Mouse (Mus musculus): ENCODE data around the gene Ifngr2. TPM values are rescaled to one million over a fixed set of nuclear protein-coding genes. Genes with fewer than 3 reads are reported as not detected.

Gene Ifngr2
- polyA plus RNA-seq, 1 experiment from 2014 or later, result 118 TPM

DNA sequence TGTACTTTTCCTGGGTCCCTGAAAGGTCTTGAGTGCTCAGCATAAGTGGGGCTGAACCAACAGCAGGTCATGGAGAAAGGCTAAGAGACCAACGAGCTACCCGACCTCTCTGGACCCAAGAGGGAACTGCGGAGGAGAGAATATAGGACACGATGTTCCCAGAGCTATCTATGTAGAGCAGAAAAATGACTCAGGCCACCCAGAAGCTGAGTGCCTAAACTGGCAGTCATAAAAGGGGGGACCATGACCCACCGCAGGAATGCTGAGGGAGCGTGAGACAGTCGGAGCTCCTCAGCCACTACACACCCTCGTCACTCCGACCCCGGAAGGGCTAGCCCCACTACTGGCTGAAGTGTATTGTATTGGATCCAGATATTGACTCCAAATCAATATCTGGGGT, 22.1 kb downstream of the Ifngr2 start:
- 89% methylated on average over 10 of the region's 10 CpGs for WGBS
- no peaks in the 10 kb centered on the region for H3K9me3 ChIP-seq (ENCODE audit: control insufficient read depth, low read length)
- H3K27me3 ChIP-seq (replicated peaks; ENCODE audit: control insufficient read depth, insufficient read depth, low read length), result no peaks in the 10 kb centered on the region
- no peak overlapping the region for H3K27ac ChIP-seq (ENCODE audit: low read length)
- ATAC-seq, result no peak
- no peak overlapping the region for H3K9ac ChIP-seq (replicated peaks; ENCODE audit: low read depth, low read length)
- H3K4me2 ChIP-seq (ENCODE audit: low read length), result no peak overlapping the region
- no peaks in the 10 kb centered on the region for H3K4me1 ChIP-seq (replicated peaks; ENCODE audit: control insufficient read depth, insufficient read depth, low read length)
- H3K4me3 ChIP-seq (replicated peaks; ENCODE audit: low read length), result no peak overlapping the region
- no peaks in the 10 kb centered on the region for H3K36me3 ChIP-seq (ENCODE audit: control insufficient read depth, insufficient read depth)

DNA sequence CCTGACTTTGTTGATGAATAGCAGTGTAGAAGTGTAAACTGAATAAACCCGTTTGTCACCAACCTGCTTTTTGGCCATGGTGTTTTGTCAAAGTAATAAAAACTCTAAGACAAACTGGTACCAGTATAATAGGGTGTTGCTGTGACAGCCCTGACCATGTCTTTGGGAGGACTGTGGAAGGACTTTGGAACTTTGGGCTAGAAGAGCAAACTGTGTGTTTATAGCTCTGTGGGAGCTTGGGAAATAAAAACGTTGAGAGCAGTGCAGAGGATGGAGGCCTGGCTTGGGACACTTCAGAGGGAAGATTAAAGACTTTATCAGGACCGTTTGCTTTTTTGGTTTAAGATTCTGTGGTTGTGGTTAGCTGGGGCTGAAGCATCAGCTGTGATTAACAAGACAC, 24.2 kb downstream of the Ifngr2 start:
- no peaks in the 10 kb centered on the region for H3K36me3 ChIP-seq (ENCODE audit: control insufficient read depth, insufficient read depth)
- H3K9ac ChIP-seq (replicated peaks; ENCODE audit: low read depth, low read length), result no peak overlapping the region
- WGBS, result 72% methylated on average over 3 of the region's 3 CpGs
- no peaks in the 10 kb centered on the region for H3K4me1 ChIP-seq (replicated peaks; ENCODE audit: control insufficient read depth, insufficient read depth, low read length)
- no peak overlapping the region for H3K4me2 ChIP-seq (ENCODE audit: low read length)
- no peak for ATAC-seq
- H3K9me3 ChIP-seq (ENCODE audit: control insufficient read depth, low read length), result no peaks in the 10 kb centered on the region
- H3K4me3 ChIP-seq (replicated peaks; ENCODE audit: low read length), result no peak overlapping the region
- no peak overlapping the region for H3K27ac ChIP-seq (ENCODE audit: low read length)
- no peaks in the 10 kb centered on the region for H3K27me3 ChIP-seq (replicated peaks; ENCODE audit: control insufficient read depth, insufficient read depth, low read length)

DNA sequence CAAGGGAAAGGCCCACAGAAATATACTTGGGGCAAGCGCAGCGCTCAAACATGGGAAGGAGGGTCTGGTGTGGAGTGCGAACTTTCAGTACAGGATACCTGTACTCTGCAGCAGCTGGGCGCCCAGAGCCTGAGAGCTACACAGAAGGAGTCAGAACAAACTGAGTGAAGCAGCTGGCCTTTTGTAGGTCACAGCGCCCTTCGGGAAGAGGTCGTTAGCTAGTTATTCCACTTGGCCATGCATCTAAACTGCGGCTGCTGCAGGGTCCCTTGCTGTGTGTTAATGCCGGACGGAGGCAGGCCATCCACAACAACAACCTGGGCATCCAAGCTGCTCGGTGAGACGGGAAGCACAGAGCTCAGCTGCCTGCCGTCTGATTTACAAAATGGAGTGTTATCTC, 28.3 kb downstream of the Ifngr2 start:
- ATAC-seq, result no peak
- peaks cover 12% of the 10 kb centered on the region for H3K4me1 ChIP-seq (replicated peaks; ENCODE audit: control insufficient read depth, insufficient read depth, low read length)
- WGBS, result 51% methylated on average over 13 of the region's 13 CpGs

DNA sequence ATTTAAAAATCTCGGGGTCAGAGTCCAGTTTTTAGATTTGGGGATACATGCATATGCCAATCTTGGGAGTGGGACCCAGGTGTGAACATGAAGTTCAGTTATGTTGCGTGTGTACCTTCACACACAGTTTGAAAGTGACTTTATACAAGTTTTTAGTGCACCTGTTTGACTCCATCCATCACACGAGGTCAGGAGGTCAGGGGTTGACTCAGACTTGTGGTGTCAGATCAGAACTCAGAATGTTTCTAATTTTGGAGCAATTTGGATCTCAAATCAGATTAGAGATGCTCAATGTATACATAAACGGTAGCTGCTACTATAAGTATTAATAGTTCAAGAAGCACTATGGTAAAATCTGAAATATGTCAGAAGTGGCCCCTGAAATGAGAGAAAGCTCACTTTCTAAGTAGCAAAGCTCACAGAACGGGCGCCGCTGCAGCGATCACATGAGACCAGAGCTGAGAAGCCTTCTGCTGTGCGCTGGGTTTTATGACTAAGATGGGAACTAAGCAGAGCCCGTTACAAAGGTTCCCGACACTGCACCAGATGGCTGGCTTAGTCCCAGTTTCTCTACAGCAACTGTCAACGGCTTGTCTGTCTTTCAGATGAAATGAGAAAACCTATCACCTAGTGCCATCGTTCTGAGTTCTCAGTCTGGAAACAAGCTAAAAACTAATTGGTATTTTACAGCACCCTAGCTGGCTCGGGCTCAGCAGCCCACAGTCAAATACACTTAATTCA, 32.3 kb downstream of the Ifngr2 start:
- H3K9me3 ChIP-seq (ENCODE audit: control insufficient read depth, low read length), result no peaks in the 10 kb centered on the region
- ATAC-seq, result peak; percentile 95
- H3K36me3 ChIP-seq (ENCODE audit: control insufficient read depth, insufficient read depth), result no peaks in the 10 kb centered on the region
- peaks cover 14% of the 10 kb centered on the region for H3K4me1 ChIP-seq (replicated peaks; ENCODE audit: control insufficient read depth, insufficient read depth, low read length)
- H3K27ac ChIP-seq (ENCODE audit: low read length), result peak overlapping the region; percentile 81
- no peak overlapping the region for H3K9ac ChIP-seq (replicated peaks; ENCODE audit: low read depth, low read length)
- 61% methylated on average over 14 of the region's 14 CpGs for WGBS
- no peak overlapping the region for H3K4me2 ChIP-seq (ENCODE audit: low read length)
- H3K27me3 ChIP-seq (replicated peaks; ENCODE audit: control insufficient read depth, insufficient read depth, low read length), result no peaks in the 10 kb centered on the region
- H3K4me3 ChIP-seq (replicated peaks; ENCODE audit: low read length), result no peak overlapping the region

More for the DNA sequence above, 28.3 kb downstream of the Ifngr2 start:
- H3K27ac ChIP-seq (ENCODE audit: low read length), result no peak overlapping the region
- no peaks in the 10 kb centered on the region for H3K27me3 ChIP-seq (replicated peaks; ENCODE audit: control insufficient read depth, insufficient read depth, low read length)
- no peaks in the 10 kb centered on the region for H3K9me3 ChIP-seq (ENCODE audit: control insufficient read depth, low read length)
- H3K36me3 ChIP-seq (ENCODE audit: control insufficient read depth, insufficient read depth), result no peaks in the 10 kb centered on the region
- no peak overlapping the region for H3K4me2 ChIP-seq (ENCODE audit: low read length)
- no peak overlapping the region for H3K4me3 ChIP-seq (replicated peaks; ENCODE audit: low read length)
- H3K9ac ChIP-seq (replicated peaks; ENCODE audit: low read depth, low read length), result no peak overlapping the region

DNA sequence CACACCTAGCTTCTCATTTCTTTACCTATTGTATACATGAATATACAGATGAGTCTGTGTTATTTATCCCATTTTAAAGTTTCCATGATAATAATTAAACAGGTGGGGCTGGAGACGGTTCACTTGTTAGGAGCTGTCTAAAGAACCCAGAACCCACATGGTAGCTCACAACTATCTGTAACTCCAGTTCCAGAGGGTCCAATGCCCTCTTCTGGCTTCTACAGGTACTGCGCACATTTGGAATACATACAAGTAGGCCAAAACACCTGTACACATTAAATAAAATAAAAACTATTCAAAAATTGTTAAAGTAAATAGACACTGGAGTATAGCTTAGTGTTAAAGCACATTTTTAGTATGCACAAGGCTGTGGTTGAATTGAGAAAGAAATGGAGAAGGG, 35.4 kb downstream of the Ifngr2 start:
- no peak overlapping the region for H3K4me3 ChIP-seq (replicated peaks; ENCODE audit: low read length)
- peaks cover 4% of the 10 kb centered on the region; the same call in 1 of the 2 replicates for H3K36me3 ChIP-seq (ENCODE audit: control insufficient read depth, insufficient read depth)
- no peaks in the 10 kb centered on the region for H3K9me3 ChIP-seq (ENCODE audit: control insufficient read depth, low read length)
- H3K4me2 ChIP-seq (ENCODE audit: low read length), result no peak overlapping the region
- H3K9ac ChIP-seq (replicated peaks; ENCODE audit: low read depth, low read length), result no peak overlapping the region
- no peak overlapping the region for H3K27ac ChIP-seq (ENCODE audit: low read length)
- H3K4me1 ChIP-seq (replicated peaks; ENCODE audit: control insufficient read depth, insufficient read depth, low read length), result peaks cover 14% of the 10 kb centered on the region
- no peaks in the 10 kb centered on the region for H3K27me3 ChIP-seq (replicated peaks; ENCODE audit: control insufficient read depth, insufficient read depth, low read length)
- WGBS, result 63% methylated on average over 2 of the region's 2 CpGs
- no peak for ATAC-seq

DNA sequence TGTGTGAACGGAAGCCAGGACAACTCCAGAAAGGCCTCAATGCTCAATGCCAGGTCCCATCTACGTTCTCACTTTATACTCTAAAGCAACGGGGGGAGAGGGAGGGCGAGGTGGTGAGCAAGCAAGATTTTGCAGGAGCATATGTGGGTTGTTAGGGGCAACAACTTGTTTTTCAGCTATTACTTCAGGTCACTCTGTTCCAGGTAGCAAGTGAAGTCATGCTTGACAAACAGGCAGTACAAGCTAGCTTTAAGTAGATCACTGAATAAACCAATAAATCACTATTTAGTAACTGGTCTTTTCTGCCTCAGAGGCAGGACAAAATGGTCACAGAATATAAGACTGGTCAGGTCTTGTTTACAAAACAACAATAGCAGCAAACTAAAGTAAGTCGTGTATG, 38.7 kb downstream of the Ifngr2 start:
- 82% methylated on average over 5 of the region's 5 CpGs for WGBS
- Histone ChIP-seq H3K36me3 (ENCODE audit: control insufficient read depth, insufficient read depth) (peaks cover 4% of the 10 kb centered on the region; the same call in 1 of the 2 replicates), H3K4me3 (replicated peaks; ENCODE audit: low read length) (no peak overlapping the region), H3K27me3 (replicated peaks; ENCODE audit: control insufficient read depth, insufficient read depth, low read length) (no peaks in the 10 kb centered on the region), H3K9me3 (ENCODE audit: control insufficient read depth, low read length) (no peaks in the 10 kb centered on the region), H3K4me2 (ENCODE audit: low read length) (no peak overlapping the region), H3K27ac (ENCODE audit: low read length) (no peak overlapping the region), H3K4me1 (replicated peaks; ENCODE audit: control insufficient read depth, insufficient read depth, low read length) (0 out of 2 replicates have a peak, but pooled peaks cover 4% of the 10 kb centered on the region), H3K9ac (replicated peaks; ENCODE audit: low read depth, low read length) (no peak overlapping the region)
- ATAC-seq, result no peak

DNA sequence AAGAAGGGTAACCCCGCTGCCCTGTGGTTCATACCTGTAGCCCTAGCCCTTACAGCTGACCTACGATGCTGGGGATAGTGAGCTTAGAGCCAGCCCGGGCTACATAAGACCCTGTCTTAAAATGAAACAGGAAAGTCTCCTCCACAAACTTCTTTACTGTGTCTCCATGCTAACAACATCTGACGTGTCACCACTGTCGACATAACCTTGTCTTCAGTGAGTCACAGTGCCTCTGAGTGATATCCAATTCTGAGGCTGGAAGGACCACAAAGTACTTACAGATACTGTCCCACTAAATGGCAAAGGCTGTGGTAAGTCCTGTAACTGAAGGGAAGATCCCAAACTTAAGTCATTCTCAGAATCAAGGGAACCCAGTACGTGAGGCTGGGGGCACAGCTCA, 39.4 kb downstream of the Ifngr2 start:
- WGBS, result 95% methylated on average over 6 of the region's 6 CpGs
- no peak overlapping the region for H3K4me2 ChIP-seq (ENCODE audit: low read length)
- H3K9ac ChIP-seq (replicated peaks; ENCODE audit: low read depth, low read length), result no peak overlapping the region
- no peak overlapping the region for H3K27ac ChIP-seq (ENCODE audit: low read length)
- no peak for ATAC-seq
- H3K4me3 ChIP-seq (replicated peaks; ENCODE audit: low read length), result no peak overlapping the region
- H3K4me1 ChIP-seq (replicated peaks; ENCODE audit: control insufficient read depth, insufficient read depth, low read length), result 0 out of 2 replicates have a peak, but pooled peaks cover 3% of the 10 kb centered on the region
- H3K36me3 ChIP-seq (ENCODE audit: control insufficient read depth, insufficient read depth), result peaks cover 4% of the 10 kb centered on the region; the same call in 1 of the 2 replicates
- H3K9me3 ChIP-seq (ENCODE audit: control insufficient read depth, low read length), result no peaks in the 10 kb centered on the region
- no peaks in the 10 kb centered on the region for H3K27me3 ChIP-seq (replicated peaks; ENCODE audit: control insufficient read depth, insufficient read depth, low read length)

DNA sequence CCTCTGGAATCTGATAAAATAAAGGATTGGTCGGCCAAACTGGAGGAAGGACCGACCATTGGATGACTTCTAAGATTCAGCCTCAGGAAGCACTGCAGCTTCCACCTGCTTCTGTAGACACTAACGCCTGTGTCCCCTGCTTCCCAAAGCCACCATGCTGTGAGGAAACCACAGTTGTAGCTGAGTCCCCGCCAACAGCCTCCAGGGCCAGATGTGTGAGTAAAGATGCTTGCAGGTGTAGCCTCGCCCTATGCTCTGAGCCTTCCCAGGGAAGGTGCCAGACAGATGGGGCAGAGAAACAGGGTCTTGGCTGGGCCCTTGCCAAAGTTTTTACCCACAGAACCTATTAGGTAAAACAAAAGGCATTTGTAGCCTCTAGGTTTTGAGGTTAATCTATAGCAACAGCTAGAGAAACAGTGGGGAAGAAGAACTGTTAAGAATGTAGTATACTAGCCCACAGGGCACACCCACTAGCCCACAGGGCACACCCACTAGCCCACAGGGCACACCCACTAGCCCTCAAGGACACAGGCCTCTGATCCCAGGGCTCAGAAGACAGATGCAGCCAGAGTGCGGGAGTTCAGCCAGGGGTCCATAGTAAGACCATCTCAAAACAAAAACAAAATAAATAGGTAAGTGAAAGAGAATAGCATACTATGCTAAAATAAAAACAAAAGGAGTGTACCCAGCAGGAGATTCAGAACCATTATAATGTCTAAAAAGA, 41.0 kb downstream of the Ifngr2 start:
- no peak for ATAC-seq
- WGBS, result 57% methylated on average over 6 of the region's 6 CpGs
- no peaks in the 10 kb centered on the region for H3K27me3 ChIP-seq (replicated peaks; ENCODE audit: control insufficient read depth, insufficient read depth, low read length)

DNA sequence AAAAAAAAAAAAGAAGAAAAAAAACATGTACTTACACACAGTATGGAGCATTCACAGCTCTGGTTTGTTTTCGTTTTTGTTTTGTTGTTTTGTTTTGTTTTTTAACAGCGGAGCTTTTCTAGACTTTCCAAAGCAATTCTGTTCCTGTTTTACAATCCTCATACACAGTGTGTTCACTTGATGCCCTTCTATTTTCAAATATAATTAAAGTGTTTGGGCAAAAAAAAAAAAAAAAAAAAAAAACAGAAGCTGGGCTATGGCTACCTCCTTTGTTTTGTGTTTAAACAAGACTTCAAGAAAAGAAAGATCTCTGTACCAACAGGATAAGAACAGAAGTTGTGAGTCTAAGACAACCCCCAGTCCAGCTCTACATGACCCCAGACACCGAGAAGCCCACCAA, 41.8 kb downstream of the Ifngr2 start:
- H3K36me3 ChIP-seq (ENCODE audit: control insufficient read depth, insufficient read depth), result peaks cover 4% of the 10 kb centered on the region; the same call in 1 of the 2 replicates
- no peak for ATAC-seq
- no peaks in the 10 kb centered on the region for H3K9me3 ChIP-seq (ENCODE audit: control insufficient read depth, low read length)
- H3K27ac ChIP-seq (ENCODE audit: low read length), result no peak overlapping the region
- H3K9ac ChIP-seq (replicated peaks; ENCODE audit: low read depth, low read length), result no peak overlapping the region
- WGBS, result 94% methylated on average over 3 of the region's 3 CpGs
- H3K4me3 ChIP-seq (replicated peaks; ENCODE audit: low read length), result no peak overlapping the region
- H3K4me2 ChIP-seq (ENCODE audit: low read length), result no peak overlapping the region
- 0 out of 2 replicates have a peak, but pooled peaks cover 2% of the 10 kb centered on the region for H3K4me1 ChIP-seq (replicated peaks; ENCODE audit: control insufficient read depth, insufficient read depth, low read length)
- H3K27me3 ChIP-seq (replicated peaks; ENCODE audit: control insufficient read depth, insufficient read depth, low read length), result no peaks in the 10 kb centered on the region

More for the DNA sequence above, 41.0 kb downstream of the Ifngr2 start:
- H3K4me2 ChIP-seq (ENCODE audit: low read length), result no peak overlapping the region
- H3K9ac ChIP-seq (replicated peaks; ENCODE audit: low read depth, low read length), result no peak overlapping the region
- H3K4me3 ChIP-seq (replicated peaks; ENCODE audit: low read length), result no peak overlapping the region
- H3K36me3 ChIP-seq (ENCODE audit: control insufficient read depth, insufficient read depth), result peaks cover 4% of the 10 kb centered on the region; the same call in 1 of the 2 replicates
- H3K9me3 ChIP-seq (ENCODE audit: control insufficient read depth, low read length), result no peaks in the 10 kb centered on the region
- no peak overlapping the region for H3K27ac ChIP-seq (ENCODE audit: low read length)
- H3K4me1 ChIP-seq (replicated peaks; ENCODE audit: control insufficient read depth, insufficient read depth, low read length), result 0 out of 2 replicates have a peak, but pooled peaks cover 2% of the 10 kb centered on the region

All from forebrain, embryonic 16.5 days (tissue).